Mouse (Mus musculus) brain, embryonic 14.5 days (tissue): Measurements from ENCODE around the gene Rab10.

ENCODE experiments used
- CTCF ChIP-seq: fragments of 200-500 bp; IDR thresholded peaks from 2 replicates; pipeline ENCODE4 v1.5.1; 2012; ENCODE audit warnings: inconsistent platforms, mild to moderate bottlenecking, moderate library complexity, borderline replicate concordance; ENCODE audit not compliant: insufficient read depth, insufficient read length; ENCODE audit errors: extremely low read depth
- POLR2A ChIP-seq: fragments of 200-500 bp; IDR thresholded peaks from 2 replicates; pipeline ENCODE4 v1.6.1; 2012; ENCODE audit warnings: mild to moderate bottlenecking, inconsistent platforms, borderline replicate concordance; ENCODE audit not compliant: poor library complexity, insufficient read depth, insufficient read length, severe bottlenecking; ENCODE audit errors: extremely low read depth

GRCm38 (mm10) chr12:3350136-3350535 lies 40.4 kb upstream of the Rab10 start:
- TF ChIP-seq POLR2A (no peak), CTCF (no peak)
